Mouse (Mus musculus) CH12.LX (cell line): ENCODE data around the gene Eva1b.

Source experiments
- BHLHE40 ChIP-seq: IDR thresholded peaks from 2 replicates; pipeline ENCODE4 v1.6.1; 2011; ENCODE audit warnings: mild to moderate bottlenecking, low read depth, low read length, improper control_type of control experiment
- CTCF ChIP-seq, 2 experiments: IDR thresholded peaks in 1 of 2; conservative IDR thresholded peaks in 1 of 2; 2 replicates each; pipeline ENCODE4 v1.5.1; 2011 to 2012; ENCODE audit warnings: low read depth in 2 of 2, low read length in 2 of 2, improper control_type of control experiment in 1 of 2, inconsistent platforms in 1 of 2, mild to moderate bottlenecking in 1 of 2, moderate library complexity in 1 of 2
- E2F4 ChIP-seq: IDR thresholded peaks from 2 replicates; pipeline ENCODE4 v1.6.1; 2011; ENCODE audit warnings: low read depth, low read length, improper control_type of control experiment; ENCODE audit not compliant: insufficient replicate concordance
- EP300 ChIP-seq: IDR thresholded peaks from 2 replicates; pipeline ENCODE4 v1.6.1; 2011; ENCODE audit warnings: low read length, improper control_type of control experiment
- HCFC1 ChIP-seq: IDR thresholded peaks from 2 replicates; pipeline ENCODE4 v1.6.1; 2012; ENCODE audit warnings: low read depth, mild to moderate bottlenecking, inconsistent platforms, low read length, improper control_type of control experiment
- IRF4 ChIP-seq: IDR thresholded peaks from 2 replicates; pipeline ENCODE4 v1.6.1; 2014; ENCODE audit warnings: low read depth, mild to moderate bottlenecking, inconsistent platforms, low read length, improper control_type of control experiment
- KAT2A ChIP-seq: IDR thresholded peaks from 2 replicates; pipeline ENCODE4 v1.6.1; 2012; ENCODE audit warnings: low read length, improper control_type of control experiment, inconsistent platforms; ENCODE audit not compliant: insufficient replicate concordance
- MXI1 ChIP-seq: IDR thresholded peaks from 2 replicates; pipeline ENCODE4 v1.6.1; 2011; ENCODE audit warnings: mild to moderate bottlenecking, low read depth, low read length, improper control_type of control experiment
- POLR2A ChIP-seq: IDR thresholded peaks from 2 replicates; pipeline ENCODE4 v1.6.1; 2011; ENCODE audit warnings: low read depth, mild to moderate bottlenecking, improper control_type of control experiment, low read length
- POLR2AphosphoS2 ChIP-seq: IDR thresholded peaks from 2 replicates; pipeline ENCODE4 v1.6.1; 2011; ENCODE audit warnings: low read depth, low read length, improper control_type of control experiment
- ZC3H11A ChIP-seq: IDR thresholded peaks from 2 replicates; pipeline ENCODE4 v1.6.1; 2012; ENCODE audit warnings: low read depth, mild to moderate bottlenecking, inconsistent platforms, low read length, improper control_type of control experiment

GRCm38 (mm10) chr4:126166084-126166483 is 18.5 kb downstream of the Eva1b start:
- no peak for TF ChIP-seq POLR2AphosphoS2
- TF ChIP-seq POLR2A, result no peak
- no peak for TF ChIP-seq MXI1
- no peak for TF ChIP-seq CTCF (conservative IDR thresholded peaks at IDR 0.05 in 1 of 2, IDR thresholded peaks at IDR 0.05 in 1 of 2; ENCODE audit: low read depth in 2 of 2, low read length in 2 of 2)
- TF ChIP-seq KAT2A, result no peak
- no peak for TF ChIP-seq EP300
- TF ChIP-seq HCFC1, result no peak
- TF ChIP-seq BHLHE40, result no peak
- TF ChIP-seq IRF4, result no peak
- no peak for TF ChIP-seq E2F4
- TF ChIP-seq ZC3H11A, result no peak
